Mouse (Mus musculus) 3134 (cell line): ENCODE results near the gene Rtcb.

Source experiments
- DNase-seq: peaks from one replicate; pipeline ENCODE4 v3.0.0-alpha.2; 2011; ENCODE audit warnings: low spot score; ENCODE audit not compliant: insufficient read length; ENCODE audit errors: extremely low read depth

Rtcb gene

DNA sequence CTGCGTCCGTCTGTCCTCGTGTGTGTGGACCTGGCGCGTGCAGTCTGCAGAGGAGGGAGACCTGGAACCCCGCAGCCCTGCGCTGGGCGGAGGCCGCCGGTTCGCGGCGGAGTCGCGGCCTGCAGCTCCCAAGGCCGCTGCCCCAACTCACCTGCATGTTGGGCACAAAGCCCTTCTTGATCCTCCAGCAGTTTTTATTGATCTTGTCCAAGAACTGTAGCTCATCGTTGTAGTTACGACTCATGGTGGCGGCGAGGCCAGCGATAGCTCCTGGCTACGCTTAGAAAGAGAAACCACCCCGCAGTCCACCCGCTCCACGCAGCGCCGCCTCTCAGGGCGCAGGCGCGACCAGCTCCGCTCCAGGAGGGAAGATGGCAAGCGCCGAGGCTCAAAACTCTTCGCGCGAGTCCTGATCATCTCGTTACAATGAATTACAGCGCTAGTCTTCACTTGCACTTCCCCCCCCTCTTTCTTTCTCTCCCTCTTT lies at the start of gene Rtcb:
Gene Rtcb, minus strand, starts transcription at position 360 of the 487 bp plus-strand sequence.
- peak; percentile 93 for DNase-seq

DNA sequence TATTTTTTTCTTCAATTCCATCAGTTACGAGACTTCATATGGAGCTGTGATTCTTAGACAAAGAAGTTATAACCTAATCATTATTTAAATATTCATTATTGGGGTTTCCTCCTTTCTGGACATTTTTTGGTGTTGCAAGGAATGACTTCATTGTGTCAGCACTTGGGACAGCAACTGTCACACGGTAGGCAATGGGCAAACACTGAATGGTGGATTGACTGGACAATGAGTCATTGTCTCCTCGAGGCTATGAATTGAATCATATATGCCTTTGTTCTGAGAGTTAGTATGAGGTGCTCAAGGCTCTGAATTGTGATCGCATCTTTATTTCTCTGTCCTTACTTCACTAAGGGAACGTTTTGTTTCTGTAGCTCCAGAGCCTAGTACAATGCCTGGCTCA lies 48.8 kb upstream of the Rtcb start:
- DNase-seq, result no peak

DNA sequence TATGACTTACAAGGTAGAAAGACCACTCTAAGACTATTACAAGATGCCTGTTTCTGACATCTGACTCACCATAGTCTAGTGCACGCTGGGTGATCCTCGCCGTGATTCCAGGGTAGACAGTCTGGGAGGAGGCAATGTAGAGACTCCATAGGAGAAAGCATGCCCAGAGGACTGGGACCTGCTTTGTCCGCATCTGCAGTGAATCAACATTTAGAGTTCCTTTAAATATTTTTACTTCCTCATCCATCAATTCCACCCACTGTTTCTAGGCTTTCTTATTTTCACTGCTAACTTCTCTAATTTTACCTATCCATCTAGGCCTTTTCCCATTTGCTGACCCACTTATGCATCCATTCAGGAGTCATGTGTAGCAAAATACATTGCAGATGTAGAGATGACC lies 42.8 kb upstream of the Rtcb start:
- no peak for DNase-seq

DNA sequence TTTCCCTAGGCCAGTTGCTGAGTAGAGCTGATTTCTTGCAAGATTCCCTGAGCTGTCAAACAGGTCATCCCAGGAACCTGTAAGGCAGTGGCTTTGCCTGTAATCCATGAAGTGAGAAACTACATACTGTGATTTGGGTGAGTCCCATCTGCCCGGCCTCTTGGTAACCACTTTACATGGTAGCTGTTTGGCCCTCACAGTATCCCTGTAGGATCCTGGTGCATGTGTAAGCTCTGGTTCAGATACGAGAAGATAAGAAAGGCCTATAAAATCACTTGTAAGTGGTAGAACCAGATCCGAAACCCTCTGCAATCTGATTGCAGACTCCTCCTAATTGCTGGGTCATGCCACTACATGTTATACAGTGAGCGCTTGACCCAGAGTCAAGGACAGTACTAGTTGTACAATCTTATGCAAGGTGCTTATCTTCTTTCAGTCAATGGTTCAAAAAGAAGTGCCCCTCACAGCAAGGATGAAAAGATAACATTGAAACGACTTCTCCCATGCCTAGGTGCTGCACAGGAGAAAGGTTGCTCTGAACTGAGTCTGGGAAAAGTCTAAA lies 37.0 kb upstream of the Rtcb start:
- no peak for DNase-seq

DNA sequence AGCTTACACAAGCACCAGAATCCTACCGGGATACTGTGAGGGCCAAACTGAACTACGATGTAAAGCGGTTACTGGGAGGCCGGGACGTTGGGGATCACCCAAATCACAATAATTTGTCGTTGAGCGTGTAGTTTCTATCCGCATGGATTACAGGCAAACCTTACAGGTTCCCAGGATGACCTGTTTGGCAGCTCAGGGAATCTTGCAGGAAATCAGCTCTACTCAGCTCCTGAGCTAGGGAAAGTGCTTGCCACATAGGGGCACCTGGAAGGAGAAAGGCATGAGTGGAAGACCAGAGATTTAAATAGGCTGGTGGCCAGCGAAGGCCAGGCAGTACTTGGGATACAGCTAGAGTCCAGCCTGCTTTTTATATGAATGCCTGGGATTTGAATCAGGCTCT lies 36.2 kb upstream of the Rtcb start:
- no peak for DNase-seq

DNA sequence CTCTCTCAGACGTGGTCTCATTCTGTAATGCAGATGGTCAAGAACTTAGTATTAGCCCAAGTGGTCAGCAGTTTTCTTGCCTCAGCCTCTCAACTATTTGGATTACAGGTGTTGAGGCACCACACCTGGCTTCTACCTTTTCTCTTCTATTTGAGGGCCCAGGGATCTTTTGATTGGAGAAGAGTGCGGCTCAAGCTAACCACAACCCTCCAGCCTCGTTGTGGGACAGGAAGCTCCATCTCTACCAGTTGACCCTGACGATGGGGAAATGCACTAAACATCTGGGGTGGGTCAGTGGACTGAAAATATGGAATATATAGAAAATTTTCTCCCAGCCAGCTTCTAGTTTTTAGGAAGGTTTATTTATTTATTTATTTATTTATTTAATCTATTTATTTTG lies 34.8 kb upstream of the Rtcb start:
- no peak for DNase-seq

DNA sequence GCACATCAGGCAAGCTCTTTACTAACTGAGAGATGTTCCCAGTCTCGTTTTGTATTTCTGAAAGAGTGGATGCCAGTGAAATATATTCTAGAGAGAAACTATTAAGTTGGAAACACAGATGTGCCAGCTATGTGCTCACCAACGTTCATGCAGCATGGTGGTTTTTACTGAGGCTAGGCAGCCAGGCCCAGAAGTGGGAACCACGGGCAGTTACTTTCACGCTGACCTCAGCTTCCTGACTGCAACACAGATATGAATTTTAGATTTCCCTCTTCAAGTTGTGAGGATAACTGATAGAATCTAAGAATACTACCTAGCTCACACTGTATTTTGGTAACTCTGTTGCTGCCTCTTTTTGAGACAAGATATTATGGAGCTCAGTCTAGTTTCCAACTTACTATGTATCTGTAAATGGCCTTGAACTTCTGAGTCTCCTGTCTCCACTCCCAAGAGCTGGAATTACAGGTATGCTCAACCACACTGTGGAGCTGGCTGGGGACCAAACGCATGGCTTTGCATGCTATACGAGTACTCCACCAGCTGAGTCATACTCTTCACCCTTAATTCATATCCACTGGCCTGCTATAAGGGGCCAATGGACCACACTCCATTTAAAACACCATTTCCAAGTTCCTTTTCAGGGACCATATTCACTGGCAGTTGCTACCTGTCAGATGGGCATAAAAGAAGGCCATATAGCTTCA lies 31.9 kb upstream of the Rtcb start:
- no peak for DNase-seq

DNA sequence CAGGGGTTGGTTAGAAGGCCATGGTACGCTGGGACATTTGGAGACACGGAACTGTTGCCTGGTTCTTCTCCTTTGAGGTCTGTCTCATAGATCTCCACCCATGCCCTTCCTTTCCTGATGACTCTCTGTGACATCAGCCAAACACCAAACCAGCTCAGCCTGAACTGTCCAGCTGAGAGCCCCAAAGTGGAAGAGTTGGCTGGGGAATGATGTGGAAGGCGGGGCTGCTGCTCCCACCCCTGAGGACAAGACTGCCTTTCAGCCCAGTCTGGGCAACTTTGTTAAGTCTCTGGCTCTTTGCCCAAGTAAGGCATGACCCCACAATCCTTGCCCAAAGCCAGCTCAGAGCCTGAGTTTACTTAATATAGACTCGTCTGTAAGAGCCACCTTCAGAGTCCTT lies 15.3 kb upstream of the Rtcb start:
- DNase-seq, result peak; percentile 32

DNA sequence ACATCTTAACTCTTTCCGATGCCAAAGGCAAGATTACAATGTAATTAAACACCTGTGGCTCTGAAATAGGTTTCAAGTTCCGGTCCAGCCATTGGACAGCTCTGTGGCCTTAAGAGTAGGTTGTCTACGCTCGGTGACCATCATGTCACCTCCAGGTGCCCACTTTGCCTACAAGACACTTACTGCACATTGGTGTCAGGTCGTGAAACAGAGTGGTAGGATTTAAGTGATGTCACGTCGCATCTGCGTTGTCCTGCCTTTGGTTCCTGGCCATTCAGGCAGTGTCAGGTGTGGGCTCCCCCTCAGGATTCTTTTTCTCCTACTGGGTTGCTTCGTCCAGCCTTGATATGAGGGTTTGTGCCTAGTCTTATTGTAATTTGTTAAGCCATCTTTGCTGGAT lies 14.2 kb upstream of the Rtcb start:
- DNase-seq, result no peak

DNA sequence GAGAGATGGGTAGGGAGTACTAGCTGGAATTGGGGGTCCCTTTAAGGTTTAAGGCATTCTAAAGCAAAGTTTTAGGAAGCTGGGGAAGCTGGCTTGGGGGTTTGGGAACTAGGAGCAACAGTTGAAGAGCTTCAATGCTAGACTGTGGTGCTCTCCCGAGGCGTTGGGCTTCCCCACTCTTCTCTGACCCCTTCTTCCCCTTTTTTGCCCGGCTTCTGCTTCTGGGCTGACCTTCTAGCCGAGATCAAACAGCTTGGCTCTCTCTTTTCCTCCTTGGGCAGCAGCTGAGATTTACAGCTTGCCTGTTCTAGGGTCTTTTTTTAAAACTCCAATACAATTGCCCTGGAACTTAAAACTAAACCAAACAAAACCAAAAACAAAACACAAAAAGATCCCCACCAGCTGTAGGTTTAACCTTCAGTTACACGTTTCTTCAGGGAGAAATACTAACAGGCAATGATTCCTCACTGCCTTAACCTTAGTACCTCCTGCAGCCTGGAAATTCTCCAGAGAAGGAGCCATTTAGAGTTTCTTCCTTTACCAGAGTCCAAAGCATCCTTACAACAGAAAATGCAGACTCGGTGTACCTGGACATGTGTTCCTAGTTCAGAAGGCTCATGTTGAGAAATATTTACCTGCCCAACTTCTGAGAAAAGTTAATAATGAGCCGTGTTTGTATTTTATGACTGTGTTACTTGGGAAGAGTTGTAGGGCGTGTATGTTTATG lies 12.4 kb upstream of the Rtcb start:
- no peak for DNase-seq

DNA sequence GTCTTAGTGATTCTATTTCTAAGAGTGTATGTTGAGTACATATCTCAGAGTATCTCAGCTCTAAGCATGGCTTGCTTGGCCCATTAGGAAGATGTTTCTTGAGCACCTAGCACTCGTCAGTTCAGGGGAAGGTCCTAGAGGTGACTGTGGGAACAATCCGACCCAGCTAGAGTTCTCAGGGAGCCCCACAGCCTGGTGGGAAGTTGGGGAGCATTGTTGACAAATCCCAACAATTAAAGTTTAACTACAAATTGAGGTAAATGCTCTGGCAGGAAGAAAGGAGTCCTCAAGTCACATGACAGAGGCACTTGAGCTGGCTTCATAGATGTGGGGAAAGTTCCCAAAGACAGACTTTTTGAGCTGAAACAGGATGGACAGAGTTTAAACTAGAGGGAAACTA lies 11.1 kb upstream of the Rtcb start:
- no peak for DNase-seq

DNA sequence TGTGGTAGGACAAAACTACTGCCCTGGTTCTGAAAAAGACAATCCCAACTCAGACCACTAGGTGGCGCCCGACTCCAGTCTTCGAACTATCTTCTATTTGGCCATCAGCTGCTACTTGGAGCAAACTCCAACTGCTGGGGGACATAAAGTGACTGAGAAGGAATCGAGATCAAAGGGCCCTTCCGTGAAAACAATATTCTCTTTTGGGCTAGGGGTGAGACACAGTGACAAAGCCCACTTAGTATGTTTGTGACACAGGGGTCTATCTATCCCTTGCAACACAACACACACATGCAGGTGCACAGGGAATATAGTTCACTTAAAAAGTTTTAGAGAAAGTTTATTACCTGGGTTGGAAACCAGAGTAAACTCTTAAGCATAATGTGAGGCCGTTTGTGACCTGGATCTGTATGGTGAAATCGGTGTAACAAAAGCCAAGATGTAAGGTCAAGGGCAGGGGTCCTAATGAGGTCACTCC lies 10.6 kb upstream of the Rtcb start:
- DNase-seq, result no peak

DNA sequence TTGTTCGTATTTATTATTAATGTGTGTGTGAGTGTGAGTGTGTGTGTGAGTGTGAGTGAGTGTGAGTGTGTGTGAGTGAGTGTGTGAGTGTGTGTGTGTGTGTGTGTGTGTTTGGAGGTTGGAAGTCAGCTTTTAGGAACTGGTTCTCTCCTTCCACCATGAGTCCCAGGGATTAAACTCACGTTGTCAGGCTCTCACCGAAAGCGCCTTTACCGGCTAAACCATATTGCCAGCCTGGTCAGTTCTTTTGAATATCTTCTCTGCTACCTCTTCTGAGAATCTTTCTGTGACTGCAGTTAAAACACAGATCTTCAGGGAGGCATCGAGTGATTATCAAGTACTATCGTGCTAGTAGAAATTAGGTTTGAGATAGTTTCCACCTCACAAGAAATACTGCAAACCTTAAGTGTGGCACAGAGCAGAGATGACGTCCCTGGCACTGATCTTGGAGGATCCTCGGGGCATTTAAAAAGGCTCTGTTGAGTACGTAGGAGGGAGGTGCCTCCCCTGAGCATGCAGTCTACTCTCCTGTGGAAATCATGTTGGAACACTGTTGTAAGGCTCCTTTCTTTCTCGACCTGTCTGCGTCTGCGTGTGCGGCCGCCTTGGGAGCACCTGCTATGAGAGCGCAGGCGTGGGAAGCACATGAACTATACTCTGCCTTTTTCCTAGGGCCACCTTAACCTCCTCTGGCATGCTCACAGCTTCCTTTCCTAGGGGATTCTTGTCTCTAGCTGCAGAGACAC lies 10.0 kb upstream of the Rtcb start:
- no peak for DNase-seq

DNA sequence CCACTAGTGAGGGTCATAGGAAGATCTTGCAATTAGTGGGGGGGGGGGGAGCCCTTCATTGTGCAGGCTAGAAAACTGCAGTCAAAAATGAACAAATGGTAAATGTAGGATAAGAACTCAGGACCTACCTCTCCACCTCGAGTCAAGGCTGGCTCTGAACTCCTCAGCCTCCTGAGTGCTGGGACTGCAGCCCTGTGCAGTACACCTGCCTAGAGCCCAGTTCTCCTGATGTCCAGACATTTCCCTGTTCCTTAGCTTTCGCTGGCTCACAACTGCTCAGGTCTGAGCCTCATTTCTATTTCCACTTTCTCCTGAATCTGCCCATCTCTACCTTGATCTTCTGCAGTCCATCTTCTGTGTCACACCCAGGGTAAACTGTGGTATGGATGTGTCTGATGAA lies 8.9 kb upstream of the Rtcb start:
- DNase-seq, result no peak

DNA sequence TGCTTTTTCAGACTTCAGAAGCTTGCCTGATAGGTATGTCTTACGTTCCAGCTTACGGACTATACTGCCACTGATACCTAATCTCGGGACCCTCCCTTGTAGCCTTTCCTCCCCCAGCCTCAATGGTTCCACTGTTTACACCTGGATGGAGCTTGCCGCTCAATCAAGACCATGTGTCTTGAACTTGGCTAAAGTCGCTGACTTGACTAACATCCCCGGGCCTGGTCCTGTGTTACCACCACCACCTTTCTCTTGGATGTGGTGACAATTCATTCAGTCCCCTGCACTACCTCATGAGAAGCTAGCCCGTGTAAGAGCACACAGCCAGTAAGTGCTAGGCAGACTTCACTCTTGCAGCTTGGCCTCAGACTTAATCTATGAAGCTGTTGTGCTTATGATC lies 6.7 kb upstream of the Rtcb start:
- no peak for DNase-seq

DNA sequence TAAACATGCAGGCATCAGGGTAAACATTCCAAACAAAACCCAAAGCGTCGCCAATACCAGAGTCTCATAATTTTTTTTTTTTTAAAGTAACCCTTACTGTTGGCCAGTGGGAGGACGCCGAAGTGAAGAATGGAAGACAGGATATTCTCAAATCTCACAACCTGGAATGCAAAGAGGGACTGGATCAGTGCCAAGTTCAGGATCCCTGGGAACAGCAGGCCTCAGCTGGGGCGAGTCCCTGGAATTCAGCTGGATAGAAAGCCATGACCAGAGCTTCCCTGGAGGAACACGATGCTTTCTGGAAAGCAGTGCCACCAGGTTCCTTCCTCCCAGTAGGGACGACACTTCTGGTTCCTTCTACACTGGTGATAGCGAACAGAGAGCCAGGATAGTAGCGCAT lies 5.3 kb upstream of the Rtcb start:
- DNase-seq, result no peak

DNA sequence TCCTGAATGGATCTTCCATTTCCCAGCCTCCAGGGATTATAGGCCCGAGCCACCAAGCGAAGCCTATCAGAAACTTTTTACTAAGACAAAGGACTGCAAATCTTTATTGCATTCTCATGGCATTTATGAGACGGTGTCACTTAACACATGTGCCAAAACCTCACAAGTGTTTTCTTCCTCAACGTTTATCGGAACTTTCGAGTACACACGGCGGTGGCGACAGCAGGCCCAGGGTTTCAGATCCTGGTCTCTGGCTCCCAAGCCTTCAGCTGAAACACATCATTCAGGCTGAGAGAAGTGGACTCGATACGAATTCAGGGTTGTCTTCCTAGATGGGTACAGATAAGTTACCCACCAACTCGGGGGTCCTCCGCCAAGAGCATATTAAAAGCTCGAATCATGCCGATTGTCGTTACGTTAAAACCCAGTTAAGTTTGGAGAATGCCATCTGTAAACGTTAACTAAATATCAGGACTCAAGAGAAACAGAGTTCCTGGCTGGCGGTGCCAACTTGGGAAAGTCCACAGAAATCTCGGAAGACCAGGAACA lies 678 bp downstream of the Rtcb start:
- no peak for DNase-seq

DNA sequence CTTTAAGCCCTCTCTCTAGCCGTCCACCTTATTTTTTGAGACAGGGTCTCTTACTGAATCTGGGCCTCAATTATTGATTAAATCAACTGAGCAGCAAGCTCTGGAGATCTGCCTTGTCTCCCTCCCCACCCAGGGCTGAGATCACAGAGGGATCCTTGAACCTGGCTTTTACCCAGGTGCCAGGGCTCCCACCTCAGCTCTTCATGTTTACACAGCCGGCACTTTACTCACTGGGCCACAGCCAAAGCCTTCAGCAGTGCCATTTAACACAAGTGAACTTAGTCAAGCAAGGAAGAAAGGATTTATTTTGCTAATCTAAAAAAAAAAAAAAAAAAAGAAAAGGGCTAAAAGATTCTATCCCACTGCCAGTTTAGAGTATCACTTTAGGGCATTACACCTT lies 3.2 kb downstream of the Rtcb start:
- DNase-seq, result no peak

DNA sequence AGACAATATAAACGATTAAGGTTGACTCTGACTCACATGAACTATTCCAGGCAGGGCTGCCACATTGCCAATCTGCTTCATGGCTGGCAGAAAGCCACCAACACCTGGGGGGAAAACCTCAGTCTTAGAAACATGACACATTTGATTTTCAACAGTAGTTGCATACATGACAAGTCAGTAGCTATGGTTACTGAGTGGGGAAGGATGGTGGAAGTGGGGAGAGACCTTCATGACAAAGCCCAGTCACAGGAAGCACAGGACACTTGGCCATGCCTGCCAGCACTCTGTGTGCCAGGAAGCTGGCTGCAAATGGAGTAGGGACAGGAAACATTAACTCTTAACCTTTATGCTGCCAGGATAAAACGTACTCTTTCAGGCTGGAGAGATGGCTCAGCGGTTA lies 4.2 kb downstream of the Rtcb start:
- DNase-seq, result no peak

DNA sequence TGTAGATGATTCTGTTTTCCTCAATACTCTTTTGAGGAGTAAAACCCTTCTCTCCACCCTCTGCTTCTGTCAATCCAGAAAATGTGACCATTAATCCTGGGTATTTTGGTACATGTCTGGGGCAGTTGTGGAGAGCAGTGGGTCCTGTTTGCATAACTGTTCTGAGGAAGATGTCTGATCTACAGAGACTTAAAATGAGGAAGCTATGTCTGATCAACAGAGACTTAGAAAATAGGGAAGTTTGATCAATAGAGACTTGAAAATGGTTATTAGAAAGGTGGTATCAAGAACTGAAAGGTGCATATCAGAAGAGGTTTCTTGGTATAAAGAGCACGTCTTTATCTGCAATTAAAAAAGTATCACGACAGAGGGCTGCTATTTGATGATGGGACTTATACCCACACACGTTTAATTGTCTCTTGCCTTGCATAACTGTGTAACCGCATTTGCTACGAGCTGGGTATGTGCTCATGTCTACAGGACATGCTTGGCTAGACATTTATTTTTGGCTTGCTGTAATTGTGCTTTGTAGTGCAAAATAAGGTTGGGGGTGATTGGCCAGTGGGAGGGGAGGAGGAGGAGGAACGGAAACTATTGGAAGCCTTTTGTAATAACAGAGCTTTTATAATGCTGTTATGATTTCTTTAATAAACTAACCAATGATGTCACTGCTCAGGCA lies 5.7 kb downstream of the Rtcb start:
- DNase-seq, result no peak
